Comparison of ENCODE assay signal across 8 mouse cellular contexts in the genomic region with DNA sequence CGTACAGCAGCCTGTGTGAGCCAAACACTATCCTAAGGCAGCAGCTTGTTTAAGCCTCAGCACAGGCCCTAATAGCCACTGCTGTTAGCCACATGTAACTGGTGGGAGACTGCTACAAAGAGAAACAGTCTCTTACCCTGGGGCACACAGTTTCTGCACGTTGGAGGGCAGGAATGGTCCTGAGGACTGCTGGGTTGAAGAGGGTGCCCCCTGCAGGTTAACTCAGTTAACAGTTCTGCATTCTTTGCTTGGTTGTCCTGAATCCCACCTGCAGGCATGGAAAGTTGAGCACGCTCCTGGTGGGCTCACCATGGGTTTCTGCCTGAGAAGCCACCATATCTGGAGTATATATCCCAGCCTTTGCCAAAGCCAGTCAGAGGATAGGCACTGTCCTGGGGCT. TPM values are rescaled to one million over a fixed set of nuclear protein-coding genes. Genes with fewer than 3 reads are reported as not detected.
DNase-seq lines count a peak whose midpoint lies in the region; ATAC-seq and TF ChIP-seq lines count a peak whose summit lies in the region.

No protein-coding gene starts in this region.

- H3K4me1 ChIP-seq in forebrain, embryonic 14.5 days (ENCODE audit: control insufficient read depth, insufficient read depth, low read length) = peaks cover 5% of the 10 kb centered on the region; the same call in 1 of the 2 replicates
- H3K4me1 ChIP-seq in forebrain, embryonic 10.5 days = peaks cover 10% of the 10 kb centered on the region
- no peaks in the 10 kb centered on the region for H3K4me1 ChIP-seq in midbrain, embryonic 11.5 days (ENCODE audit: control insufficient read depth, insufficient read depth, low read length)
- peaks cover 9% of the 10 kb centered on the region for H3K4me1 ChIP-seq in midbrain, embryonic 13.5 days (replicated peaks)
- H3K4me1 ChIP-seq in limb, embryonic 14.5 days (ENCODE audit: control insufficient read depth, insufficient read depth, low read length) = no peaks in the 10 kb centered on the region

- no peak overlapping the region for H3K27ac ChIP-seq in forebrain, embryonic 14.5 days (ENCODE audit: low read depth, low read length)
- no peak overlapping the region for H3K27ac ChIP-seq in forebrain, embryonic 10.5 days
- no peak overlapping the region for H3K27ac ChIP-seq in midbrain, embryonic 11.5 days (ENCODE audit: low read depth, low read length)
- H3K27ac ChIP-seq in midbrain, embryonic 13.5 days = no peak overlapping the region
- no peak overlapping the region for H3K27ac ChIP-seq in limb, embryonic 14.5 days (replicated peaks; ENCODE audit: low read depth, low read length)

- ATAC-seq in forebrain, embryonic 14.5 days = no peak
- no peak for ATAC-seq in midbrain, embryonic 11.5 days (ENCODE audit: low FRiP score)
- no peak for ATAC-seq in midbrain, embryonic 13.5 days
- no peak for ATAC-seq in limb, embryonic 14.5 days (ENCODE audit: low FRiP score, low read depth)

- 40% methylated on average over 3 of the region's 3 CpGs for WGBS in forebrain, embryonic 14.5 days
- WGBS in forebrain, embryonic 10.5 days = 47% methylated on average over 3 of the region's 3 CpGs
- WGBS in midbrain, embryonic 11.5 days = 54% methylated on average over 3 of the region's 3 CpGs
- WGBS in midbrain, embryonic 13.5 days = 51% methylated on average over 3 of the region's 3 CpGs
- WGBS in limb, embryonic 14.5 days = 35% methylated on average over 3 of the region's 3 CpGs

- no peak overlapping the region for H3K4me2 ChIP-seq in forebrain, embryonic 14.5 days (ENCODE audit: low read length)
- H3K4me2 ChIP-seq in midbrain, embryonic 11.5 days = no peak overlapping the region
- no peak overlapping the region for H3K4me2 ChIP-seq in midbrain, embryonic 13.5 days (replicated peaks)
- H3K4me2 ChIP-seq in limb, embryonic 14.5 days (replicated peaks; ENCODE audit: low read depth, low read length, severe bottlenecking) = no peak overlapping the region

- no peak overlapping the region for H3K9ac ChIP-seq in forebrain, embryonic 14.5 days (ENCODE audit: low read length)
- no peak overlapping the region for H3K9ac ChIP-seq in midbrain, embryonic 11.5 days (ENCODE audit: low read length)
- H3K9ac ChIP-seq in midbrain, embryonic 13.5 days (replicated peaks) = no peak overlapping the region
- no peak overlapping the region for H3K9ac ChIP-seq in limb, embryonic 14.5 days (ENCODE audit: low read depth, low read length, severe bottlenecking)

- H3K27me3 ChIP-seq in forebrain, embryonic 14.5 days (replicated peaks; ENCODE audit: control insufficient read depth, insufficient read depth, low read length) = 0 out of 2 replicates have a peak, but pooled peaks cover 3% of the 10 kb centered on the region
- peaks cover 54% of the 10 kb centered on the region for H3K27me3 ChIP-seq in forebrain, embryonic 10.5 days (ENCODE audit: poor library complexity, severe bottlenecking)
- H3K27me3 ChIP-seq in midbrain, embryonic 11.5 days (ENCODE audit: control insufficient read depth, insufficient read depth, low read length) = peaks cover 4% of the 10 kb centered on the region
- H3K27me3 ChIP-seq in midbrain, embryonic 13.5 days = peaks cover 12% of the 10 kb centered on the region
- no peaks in the 10 kb centered on the region; the same call in 1 of the 2 replicates for H3K27me3 ChIP-seq in limb, embryonic 14.5 days (ENCODE audit: control insufficient read depth, insufficient read depth, low read length)

- H3K36me3 ChIP-seq in forebrain, embryonic 14.5 days (ENCODE audit: control insufficient read depth, insufficient read depth, low read length) = no peaks in the 10 kb centered on the region
- H3K36me3 ChIP-seq in forebrain, embryonic 10.5 days (replicated peaks) = no peaks in the 10 kb centered on the region
- H3K36me3 ChIP-seq in midbrain, embryonic 11.5 days (ENCODE audit: control insufficient read depth, insufficient read depth, low read length) = no peaks in the 10 kb centered on the region
- H3K36me3 ChIP-seq in midbrain, embryonic 13.5 days = no peaks in the 10 kb centered on the region
- no peaks in the 10 kb centered on the region for H3K36me3 ChIP-seq in limb, embryonic 14.5 days (ENCODE audit: control insufficient read depth, insufficient read depth, low read length)

- no peak for TF ChIP-seq POLR2A in limb, embryonic 14.5 days (IDR thresholded peaks at IDR 0.05; ENCODE audit: borderline replicate concordance, extremely low read depth, insufficient read depth, insufficient read length)

- peak; percentile 46 for DNase-seq in forebrain, embryonic 14.5 days (ENCODE audit: low spot score)
- DNase-seq in forebrain, embryonic 10.5 days (ENCODE audit: extremely low spot score, low spot score) = no peak
- peak; percentile 84 for DNase-seq in midbrain, embryonic 11.5 days (ENCODE audit: low spot score, missing footprints)
- peak; percentile 62 for DNase-seq in embryo, embryonic 10.5 days (ENCODE audit: low spot score)
- peak; percentile 36 for DNase-seq in limb, embryonic 14.5 days (ENCODE audit: low spot score)
- DNase-seq in right cerebral cortex, adult 2 months (ENCODE audit: low spot score in 2 of 2) = no peak
- DNase-seq in adrenal gland, postnatal 25 days = no peak

- no peaks in the 10 kb centered on the region for H3K9me3 ChIP-seq in forebrain, embryonic 14.5 days (replicated peaks; ENCODE audit: control insufficient read depth, low read length)
- no peaks in the 10 kb centered on the region for H3K9me3 ChIP-seq in forebrain, embryonic 10.5 days
- H3K9me3 ChIP-seq in midbrain, embryonic 11.5 days (ENCODE audit: control insufficient read depth, low read length) = no peaks in the 10 kb centered on the region
- H3K9me3 ChIP-seq in midbrain, embryonic 13.5 days = no peaks in the 10 kb centered on the region
- H3K9me3 ChIP-seq in limb, embryonic 14.5 days (ENCODE audit: control insufficient read depth, low read length) = no peaks in the 10 kb centered on the region

- no peak overlapping the region for H3K4me3 ChIP-seq in forebrain, embryonic 14.5 days (ENCODE audit: low read depth, low read length)
- no peak overlapping the region for H3K4me3 ChIP-seq in forebrain, embryonic 10.5 days
- H3K4me3 ChIP-seq in midbrain, embryonic 11.5 days (ENCODE audit: low read depth, low read length) = no peak overlapping the region
- H3K4me3 ChIP-seq in midbrain, embryonic 13.5 days (replicated peaks) = no peak overlapping the region
- no peak overlapping the region for H3K4me3 ChIP-seq in limb, embryonic 14.5 days (replicated peaks; ENCODE audit: low read length)

RNA-seq across cellular contexts. Expression of a gene that starts 6.9 kb away (rescaled TPM):
- 2.0 and 3.2 TPM in 2 replicates for polyA plus RNA-seq in forebrain, embryonic 14.5 days (2014; fragmentation: Nextera tagmentation; extraction: Ambion mirVana)
- polyA plus RNA-seq in forebrain, embryonic 10.5 days (2016; fragmentation: Nextera tagmentation; extraction: Ambion mirVana) = 0.09 and 0.10 TPM in 2 replicates
- 0.18 and 0.46 TPM in 2 replicates for polyA plus RNA-seq in midbrain, embryonic 11.5 days (2014; fragmentation: Nextera tagmentation; extraction: Ambion mirVana)
- polyA plus RNA-seq in midbrain, embryonic 13.5 days (2015; fragmentation: Nextera tagmentation; extraction: Ambion mirVana) = 0.75 and 0.82 TPM in 2 replicates
- 4.1 and 5.7 TPM in 2 replicates for polyA plus RNA-seq in limb, embryonic 14.5 days (2012; rRNA removed)
- 0.68 and 0.85 TPM in 2 replicates for polyA plus RNA-seq in limb, embryonic 14.5 days (2014; fragmentation: Nextera tagmentation; extraction: Ambion mirVana)
- 49.1 and 57.1 TPM in 2 replicates for total RNA-seq in adrenal gland, postnatal 25 days (2021)

Comparison
In these comparisons a context has a peak if more than half of its experiments do, and no peak if none do; other contexts are left out.
1. DNase-seq: peak in forebrain, embryonic 14.5 days (single experiment), midbrain, embryonic 11.5 days (single experiment), embryo, embryonic 10.5 days (single experiment) and limb, embryonic 14.5 days (single experiment); none in forebrain, embryonic 10.5 days (single experiment), right cerebral cortex, adult 2 months (0 of 2) and adrenal gland, postnatal 25 days (single experiment).